Mouse (Mus musculus) heart, postnatal 36 days (tissue): ENCODE measurements around the gene Gm20809. TPM values are rescaled to one million over a fixed set of nuclear protein-coding genes. Genes with fewer than 3 reads are reported as not detected.
"Not testable (repeated sequence)": the region's sequence is repeated elsewhere in the genome, so short reads cannot be mapped to it uniquely, and the experiment has no call there.

ENCODE experiments used
- DNase-seq, 2 experiments: peaks; one replicate each; pipeline ENCODE4 v3.0.0; 2021 to 2022
- intact Hi-C: fragments of 180-260 bp; cut with DNase I; formaldehyde crosslinking; loops from one replicate; pipeline ENCODE4 v1.15.1; 2025
- total RNA-seq, 2 experiments: library from RNA; stranded (reverse); gene quantifications; 2 replicates each; pipeline ENCODE4 v1.2.3; 2021

Gm20809 gene
- total RNA-seq: not detected

DNA sequence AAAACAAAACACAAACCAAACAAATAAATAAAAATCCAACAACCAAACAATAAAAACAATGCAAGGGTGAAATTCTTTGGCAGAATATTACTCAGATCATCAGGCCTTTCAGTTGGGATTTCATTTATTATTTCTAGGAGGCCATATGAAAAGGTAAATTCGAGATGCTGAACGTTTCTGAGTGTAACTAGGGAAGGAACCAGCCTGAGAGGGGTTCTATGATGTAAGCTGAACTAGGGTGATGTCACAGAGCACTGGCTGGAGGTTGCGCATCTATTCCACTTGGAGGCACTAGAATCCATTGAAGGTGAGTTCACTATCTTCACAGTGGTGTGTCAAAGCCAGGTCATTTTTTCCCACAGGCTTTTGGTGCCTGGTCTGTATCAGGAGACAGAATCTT, at the start of gene Gm20809:
Gene Gm20809, plus strand, starts transcription at position 301 of the 400 bp plus-strand sequence.
- intact Hi-C loops, DNase-seq: not testable (repeated sequence)
